In the genomic region with DNA sequence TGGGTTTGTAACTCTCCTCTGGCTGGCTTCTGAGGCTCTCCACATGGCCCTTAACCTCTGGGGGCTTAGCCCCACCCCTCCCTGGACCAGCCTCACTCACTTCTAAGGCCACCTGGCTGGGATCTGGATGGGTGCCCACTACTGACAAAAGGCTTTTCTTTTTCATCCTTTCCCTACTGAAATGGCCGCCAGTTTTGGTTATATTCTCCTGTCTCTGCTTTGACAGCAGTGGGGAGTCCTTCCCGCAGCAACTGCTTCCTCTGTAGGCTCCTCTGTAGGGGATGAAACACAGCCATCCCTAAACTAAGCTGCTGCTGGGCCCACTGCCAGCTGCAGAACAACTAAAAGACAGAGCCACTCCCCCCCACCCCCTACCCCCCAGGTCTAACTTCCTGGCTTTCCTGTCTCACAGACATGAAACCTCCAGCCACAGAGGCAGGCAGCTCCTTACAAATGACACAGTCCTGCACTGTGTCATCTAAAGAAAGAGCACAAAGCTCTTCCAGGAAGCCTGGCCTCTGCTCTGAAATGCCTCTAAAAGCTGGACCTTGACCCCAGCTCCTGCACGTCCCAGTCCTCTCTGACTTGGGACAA, we compare ENCODE assay signal across 9 mouse cellular contexts. TPM values are rescaled to one million over a fixed set of nuclear protein-coding genes. Genes with fewer than 3 reads are reported as not detected.
A peak's percentile ranks its signal among the peaks of the same experiment; 100 is the strongest.
DNase-seq lines count a peak whose midpoint lies in the region; ATAC-seq lines count a peak whose summit lies in the region.
"Had no signal": no experiment of that assay in that cellular context is flagged by ENCODE, and none has a peak within 500 bp of the region (broad histone marks: within the 10 kb centered on the region; RNA-seq: fewer than 3 reads in every experiment).

No protein-coding gene starts in this region.

- DNase-seq in kidney, postnatal 10 days = peak; percentile 65
- DNase-seq in embryonic facial prominence, embryonic 14.5 days (ENCODE audit: low spot score) = peak; percentile 74
- DNase-seq in urinary bladder, postnatal 14 days (ENCODE audit: low spot score) = no peak
- no peak for DNase-seq in gastrocnemius, postnatal 4 days (ENCODE audit: low spot score in 2 of 2)
- no peak for DNase-seq in testis, postnatal 10 days (ENCODE audit: low spot score)
- DNase-seq: cerebellum, adult 9-10 months had no signal

- no peak overlapping the region for H3K9ac ChIP-seq in kidney, embryonic 14.5 days (ENCODE audit: low read depth, low read length)
- H3K9ac ChIP-seq in embryonic facial prominence, embryonic 14.5 days (ENCODE audit: low read depth, low read length) = peak overlapping the region; percentile 15; the same call in 1 of the 2 replicates
- no peak overlapping the region for H3K9ac ChIP-seq in intestine, embryonic 15.5 days
- no peak overlapping the region for H3K9ac ChIP-seq in midbrain, embryonic 16.5 days (ENCODE audit: low read depth, low read length)

- H3K27me3 ChIP-seq in kidney, embryonic 14.5 days (ENCODE audit: control insufficient read depth, insufficient read depth, low read length) = no peaks in the 10 kb centered on the region
- H3K27me3 ChIP-seq in embryonic facial prominence, embryonic 14.5 days (replicated peaks; ENCODE audit: control insufficient read depth, insufficient read depth, low read length) = peaks cover under 1% of the 10 kb centered on the region; the same call in 1 of the 2 replicates
- H3K27me3 ChIP-seq in intestine, embryonic 15.5 days (replicated peaks) = no peaks in the 10 kb centered on the region
- H3K27me3 ChIP-seq in midbrain, embryonic 16.5 days (ENCODE audit: control insufficient read depth, insufficient read depth, low read depth, low read length) = no peaks in the 10 kb centered on the region

- H3K4me3 ChIP-seq in kidney, embryonic 14.5 days (ENCODE audit: low read length) = no peak overlapping the region
- H3K4me3 ChIP-seq in embryonic facial prominence, embryonic 14.5 days (ENCODE audit: low read depth, low read length) = no peak overlapping the region
- H3K4me3 ChIP-seq in intestine, embryonic 15.5 days (replicated peaks) = no peak overlapping the region
- no peak overlapping the region for H3K4me3 ChIP-seq in midbrain, embryonic 16.5 days (ENCODE audit: low read depth, low read length)

- 43% methylated on average over 3 of the region's 3 CpGs for WGBS in kidney, embryonic 14.5 days
- 17% methylated on average over 3 of the region's 3 CpGs for WGBS in embryonic facial prominence, embryonic 14.5 days
- WGBS in intestine, embryonic 15.5 days = 23% methylated on average over 3 of the region's 3 CpGs
- WGBS in midbrain, embryonic 16.5 days = 16% methylated on average over 3 of the region's 3 CpGs

- no peaks in the 10 kb centered on the region for H3K36me3 ChIP-seq in kidney, embryonic 14.5 days (ENCODE audit: control insufficient read depth, insufficient read depth, low read length)
- H3K36me3 ChIP-seq in embryonic facial prominence, embryonic 14.5 days (ENCODE audit: control insufficient read depth, insufficient read depth, low read length) = no peaks in the 10 kb centered on the region
- no peaks in the 10 kb centered on the region for H3K36me3 ChIP-seq in intestine, embryonic 15.5 days
- no peaks in the 10 kb centered on the region for H3K36me3 ChIP-seq in midbrain, embryonic 16.5 days (ENCODE audit: control insufficient read depth, insufficient read depth, low read length)

- H3K27ac ChIP-seq in kidney, embryonic 14.5 days (ENCODE audit: low read depth, low read length) = no peak overlapping the region; the same call in 1 of the 2 replicates
- H3K27ac ChIP-seq in embryonic facial prominence, embryonic 14.5 days (replicated peaks; ENCODE audit: low read depth, low read length) = peak overlapping the region; percentile 16; the same call in 1 of the 2 replicates
- H3K27ac ChIP-seq in intestine, embryonic 15.5 days = peak overlapping the region; percentile 79
- H3K27ac ChIP-seq in midbrain, embryonic 16.5 days (ENCODE audit: low read length) = peak overlapping the region; percentile 54; the same call in 1 of the 2 replicates

- H3K4me1 ChIP-seq in kidney, embryonic 14.5 days (ENCODE audit: control insufficient read depth, insufficient read depth, low read length) = peaks cover 4% of the 10 kb centered on the region; the same call in 1 of the 2 replicates
- peaks cover 21% of the 10 kb centered on the region for H3K4me1 ChIP-seq in embryonic facial prominence, embryonic 14.5 days (ENCODE audit: control insufficient read depth, insufficient read depth, low read length)
- peaks cover 34% of the 10 kb centered on the region for H3K4me1 ChIP-seq in intestine, embryonic 15.5 days (replicated peaks)
- peaks cover 11% of the 10 kb centered on the region for H3K4me1 ChIP-seq in midbrain, embryonic 16.5 days (ENCODE audit: control insufficient read depth, insufficient read depth, low read length)

- no peak overlapping the region for H3K4me2 ChIP-seq in kidney, embryonic 14.5 days (replicated peaks; ENCODE audit: low read depth, low read length)
- H3K4me2 ChIP-seq in embryonic facial prominence, embryonic 14.5 days (ENCODE audit: low read depth, low read length) = no peak overlapping the region
- H3K4me2 ChIP-seq in intestine, embryonic 15.5 days (replicated peaks) = peak overlapping the region; percentile 11; the same call in 1 of the 2 replicates
- no peak overlapping the region for H3K4me2 ChIP-seq in midbrain, embryonic 16.5 days (ENCODE audit: low read length)

- no peaks in the 10 kb centered on the region for H3K9me3 ChIP-seq in kidney, embryonic 14.5 days (ENCODE audit: control insufficient read depth, low read length)
- no peaks in the 10 kb centered on the region for H3K9me3 ChIP-seq in embryonic facial prominence, embryonic 14.5 days (ENCODE audit: control insufficient read depth, low read length)
- H3K9me3 ChIP-seq in intestine, embryonic 15.5 days = no peaks in the 10 kb centered on the region
- H3K9me3 ChIP-seq in midbrain, embryonic 16.5 days (replicated peaks; ENCODE audit: control insufficient read depth, low read length, poor library complexity, severe bottlenecking) = no peaks in the 10 kb centered on the region

- ATAC-seq in kidney, embryonic 14.5 days (ENCODE audit: low FRiP score, low TSS enrichment) = no peak
- ATAC-seq in embryonic facial prominence, embryonic 14.5 days (ENCODE audit: low read depth) = peak; percentile 51; the same call in 1 of the 2 replicates
- peak; percentile 78 for ATAC-seq in intestine, embryonic 15.5 days
- 0 out of 2 replicates have a peak, but pooled peaks have one; percentile 9 for ATAC-seq in midbrain, embryonic 16.5 days

RNA-seq across cellular contexts. Expression of a gene that starts 6.3 kb away (rescaled TPM):
- 0.54 and 0.90 TPM in 2 replicates for polyA plus RNA-seq in kidney, embryonic 14.5 days (2014; fragmentation: Nextera tagmentation; extraction: Ambion mirVana)
- 2.0 and 2.5 TPM in 2 replicates for polyA plus RNA-seq in embryonic facial prominence, embryonic 14.5 days (2014; fragmentation: Nextera tagmentation; extraction: Ambion mirVana)
- 1.8 and 1.9 TPM in 2 replicates for polyA plus RNA-seq in intestine, embryonic 15.5 days (2015; fragmentation: Nextera tagmentation; extraction: Ambion mirVana)
- 62.7 and 65.5 TPM in 2 replicates for polyA plus RNA-seq in midbrain, embryonic 16.5 days (2015; fragmentation: Nextera tagmentation; extraction: Ambion mirVana)
- total RNA-seq in gastrocnemius, postnatal 4 days (2021) = under 1 TPM; 0.29 to 0.52 TPM

RNA-seq across cellular contexts. Expression of a gene that starts 47.0 kb away (rescaled TPM):
- 0.24 and 0.65 TPM in 2 replicates for polyA plus RNA-seq in kidney, embryonic 14.5 days (2014; fragmentation: Nextera tagmentation; extraction: Ambion mirVana)
- 0.05 and 0.11 TPM in 2 replicates for polyA plus RNA-seq in embryonic facial prominence, embryonic 14.5 days (2014; fragmentation: Nextera tagmentation; extraction: Ambion mirVana)
- 0.30 TPM in 2 replicates for polyA plus RNA-seq in intestine, embryonic 15.5 days (2015; fragmentation: Nextera tagmentation; extraction: Ambion mirVana)
- not detected in 2 replicates for polyA plus RNA-seq in midbrain, embryonic 16.5 days (2015; fragmentation: Nextera tagmentation; extraction: Ambion mirVana)
- under 1 TPM in 1 of 2 experiments, not detected in 1; 0.08 TPM for total RNA-seq in gastrocnemius, postnatal 4 days (2021)

RNA-seq across cellular contexts. Expression of a gene that starts 58.8 kb away (rescaled TPM):
- polyA plus RNA-seq in kidney, embryonic 14.5 days (2014; fragmentation: Nextera tagmentation; extraction: Ambion mirVana) = 63.7 and 107 TPM in 2 replicates
- 53.4 and 65.0 TPM in 2 replicates for polyA plus RNA-seq in embryonic facial prominence, embryonic 14.5 days (2014; fragmentation: Nextera tagmentation; extraction: Ambion mirVana)
- polyA plus RNA-seq in intestine, embryonic 15.5 days (2015; fragmentation: Nextera tagmentation; extraction: Ambion mirVana) = 67.9 and 71.5 TPM in 2 replicates
- 7.0 and 8.8 TPM in 2 replicates for polyA plus RNA-seq in midbrain, embryonic 16.5 days (2015; fragmentation: Nextera tagmentation; extraction: Ambion mirVana)
- 10 to 100 TPM; 21.1 to 23.3 TPM for total RNA-seq in gastrocnemius, postnatal 4 days (2021)

Comparison
In these comparisons a context has a peak if more than half of its experiments do, and no peak if none do; other contexts are left out.
1. DNase-seq: peak in kidney, postnatal 10 days (single experiment) and embryonic facial prominence, embryonic 14.5 days (single experiment); none in urinary bladder, postnatal 14 days (single experiment), gastrocnemius, postnatal 4 days (0 of 2) and testis, postnatal 10 days (single experiment).
2. RNA of a gene that starts 6.3 kb away (polyA plus RNA-seq): 62.7 to 65.5 TPM in midbrain, embryonic 16.5 days; 2.0 to 2.5 TPM in embryonic facial prominence, embryonic 14.5 days, 1.8 to 1.9 TPM in intestine, embryonic 15.5 days and 0.54 to 0.90 TPM in kidney, embryonic 14.5 days; every median in the first group is over 10 times any median in the second.